Mouse (Mus musculus) splenic B cell, adult 2 months (primary cell): ENCODE results near the gene Myo3b.

ENCODE experiments used
- DNase-seq: peaks from one replicate; pipeline ENCODE4 v3.0.0-alpha.2; 2011; ENCODE audit warnings: low read depth, low spot score
- H3K27me3 ChIP-seq: 2 replicates; pipeline ENCODE4 v1.6.1; 2012; ENCODE audit warnings: mild to moderate bottlenecking, low read length, moderate library complexity, mixed read lengths; ENCODE audit not compliant: control insufficient read depth, poor library complexity, insufficient read depth, severe bottlenecking
- H3K36me3 ChIP-seq: 2 replicates; pipeline ENCODE4 v1.6.1; 2012; ENCODE audit warnings: mild to moderate bottlenecking, low read length, moderate library complexity, mixed read lengths; ENCODE audit not compliant: control insufficient read depth, poor library complexity, insufficient read depth, severe bottlenecking

Gene Myo3b

GRCm38 (mm10) chr2:70177709-70178030 is 138.7 kb downstream of the Myo3b start:
- DNase-seq = no peak
- no peaks in the 10 kb centered on the region for H3K36me3 ChIP-seq
- no peaks in the 10 kb centered on the region for H3K27me3 ChIP-seq

DNA sequence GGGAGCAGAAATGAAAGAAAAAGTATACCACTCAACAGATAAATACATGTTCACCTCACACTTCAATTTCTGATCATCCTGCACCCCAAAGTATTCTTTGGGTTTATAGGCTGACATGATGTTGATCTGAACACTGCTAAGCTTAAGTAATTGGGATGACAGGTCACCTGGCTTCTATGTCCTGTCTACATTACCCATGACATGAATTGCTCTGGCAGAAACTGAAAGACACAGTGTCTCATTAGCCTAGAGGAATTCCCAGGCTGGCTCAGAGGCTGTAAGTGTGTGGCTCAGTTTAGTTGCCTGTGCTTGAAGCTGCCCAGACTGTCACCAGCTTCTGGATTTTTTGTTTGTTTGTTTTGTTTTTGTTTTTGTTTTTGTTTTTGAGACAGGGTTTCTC is 139.3 kb downstream of the Myo3b start:
- no peaks in the 10 kb centered on the region for H3K36me3 ChIP-seq
- H3K27me3 ChIP-seq = no peaks in the 10 kb centered on the region
- DNase-seq = no peak

DNA sequence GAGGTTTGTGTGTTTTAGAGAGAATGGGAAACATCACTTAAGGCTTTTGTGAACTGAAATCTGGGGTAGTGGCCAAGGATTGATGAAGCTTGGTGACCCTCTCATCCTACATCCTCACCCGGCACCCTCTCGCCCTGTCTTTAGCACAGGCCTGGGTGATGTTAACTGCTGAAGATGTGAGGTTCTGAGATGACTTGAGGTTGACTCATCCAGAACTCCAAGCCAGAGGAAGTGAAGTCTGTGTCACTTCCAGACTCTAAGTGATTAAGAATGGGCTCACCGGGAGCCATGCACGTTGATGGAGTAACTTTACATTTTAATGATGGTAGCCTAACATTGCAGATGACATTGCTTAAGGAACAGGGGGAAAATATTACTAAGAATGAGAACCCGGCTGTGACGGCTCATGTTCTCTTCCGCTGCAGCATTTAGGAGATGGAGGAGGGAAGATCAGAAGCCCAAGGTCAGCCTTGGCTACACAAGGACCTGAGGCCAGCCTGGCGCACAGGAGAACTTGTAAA is 143.3 kb downstream of the Myo3b start:
- H3K36me3 ChIP-seq = no peaks in the 10 kb centered on the region
- no peaks in the 10 kb centered on the region for H3K27me3 ChIP-seq
- no peak for DNase-seq

GRCm38 (mm10) chr2:70187040-70187439 is 148.1 kb downstream of the Myo3b start:
- DNase-seq = no peak

GRCm38 (mm10) chr2:70195418-70196248 is 156.7 kb downstream of the Myo3b start:
- no peak for DNase-seq
- Histone ChIP-seq H3K27me3 (no peaks in the 10 kb centered on the region), H3K36me3 (no peaks in the 10 kb centered on the region)

More at GRCm38 (mm10) chr2:70187040-70187439, 148.1 kb downstream of the Myo3b start:
- H3K36me3 ChIP-seq = no peaks in the 10 kb centered on the region
- no peaks in the 10 kb centered on the region for H3K27me3 ChIP-seq

GRCm38 (mm10) chr2:70201796-70202555 is 163.1 kb downstream of the Myo3b start:
- DNase-seq = no peak

DNA sequence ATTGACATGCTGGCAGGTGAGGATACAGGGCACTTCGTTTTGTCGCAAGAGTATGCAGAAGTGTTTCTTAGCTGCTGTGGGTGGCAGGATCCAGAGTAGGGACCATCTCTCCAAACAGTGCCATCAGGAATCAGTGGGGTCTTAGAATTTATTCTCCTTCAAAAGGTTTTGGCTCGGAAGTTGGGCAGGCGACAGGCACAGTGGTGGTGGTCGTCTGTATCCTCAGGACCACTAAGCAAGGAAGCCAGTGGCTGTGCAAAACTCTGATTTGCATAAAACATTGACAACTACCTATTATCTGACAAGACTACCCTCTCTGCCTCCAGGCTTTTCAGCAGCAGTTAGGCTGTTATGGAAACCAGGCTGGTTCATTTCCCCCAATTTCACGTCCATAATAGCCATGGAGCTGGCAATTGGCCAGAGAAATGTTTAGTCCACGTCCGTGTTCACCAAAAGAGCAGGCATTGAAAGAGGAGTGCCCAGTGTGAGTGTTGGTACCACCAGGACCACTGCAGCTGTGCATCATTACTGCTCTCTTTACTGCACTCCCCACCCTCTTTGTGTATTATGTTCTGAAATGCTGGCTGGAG is 163.7 kb downstream of the Myo3b start:
- H3K36me3 ChIP-seq = no peaks in the 10 kb centered on the region
- H3K27me3 ChIP-seq = no peaks in the 10 kb centered on the region
- no peak for DNase-seq

More at GRCm38 (mm10) chr2:70201796-70202555, 163.1 kb downstream of the Myo3b start:
- H3K27me3 ChIP-seq = no peaks in the 10 kb centered on the region
- H3K36me3 ChIP-seq = no peaks in the 10 kb centered on the region

- no peaks in the 10 kb centered on the region for H3K27me3 ChIP-seq
- no peak for DNase-seq
- H3K36me3 ChIP-seq = no peaks in the 10 kb centered on the region
Measured at GRCm38 (mm10) chr2:70208411-70208810, 169.5 kb downstream of the Myo3b start.

- Histone ChIP-seq H3K36me3 (no peaks in the 10 kb centered on the region), H3K27me3 (no peaks in the 10 kb centered on the region)
- no peak for DNase-seq
Measured at GRCm38 (mm10) chr2:70209790-70210189, 170.9 kb downstream of the Myo3b start.

DNA sequence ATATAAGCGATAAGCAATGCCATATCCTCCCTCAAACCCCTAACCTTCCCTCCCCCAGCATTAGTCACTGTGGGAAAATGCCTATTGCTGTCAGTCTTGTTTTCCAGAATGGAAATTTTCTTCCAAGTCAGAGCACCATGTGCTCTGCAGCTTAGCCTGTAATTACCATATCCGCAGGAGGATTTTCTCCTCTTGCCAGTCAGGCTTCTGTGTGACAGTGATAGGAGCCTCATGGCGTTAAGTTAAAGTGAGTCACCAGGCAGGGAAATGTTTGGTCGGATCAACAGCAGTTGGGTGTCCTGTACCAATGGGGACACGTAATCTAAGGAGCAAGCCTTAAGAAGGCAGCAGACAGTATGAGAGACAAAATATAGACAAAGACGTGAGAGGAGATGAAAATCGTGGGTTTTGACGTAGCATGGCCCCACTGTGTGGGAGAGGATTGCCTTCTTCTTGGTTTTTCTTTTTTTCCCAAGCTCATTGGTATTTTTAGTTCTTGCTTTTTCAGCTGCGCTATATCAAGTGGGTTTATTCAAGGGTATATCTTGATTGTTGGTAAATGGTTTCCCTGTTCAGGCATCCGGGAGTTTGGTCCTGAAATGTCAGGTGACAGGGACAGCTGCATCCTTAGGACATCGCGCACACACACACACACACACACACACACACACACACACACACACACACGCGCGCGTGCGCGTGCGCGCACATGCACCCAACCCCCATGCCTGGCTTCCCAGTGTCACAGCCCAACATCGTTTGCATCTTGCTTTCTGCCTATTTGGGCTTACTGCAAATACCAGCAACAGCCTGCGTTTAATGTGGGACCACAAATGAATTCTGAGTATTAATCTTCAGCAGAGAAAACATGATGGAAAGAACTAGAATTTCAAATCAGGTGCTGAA is 171.8 kb downstream of the Myo3b start:
- no peaks in the 10 kb centered on the region for H3K36me3 ChIP-seq
- no peak for DNase-seq
- H3K27me3 ChIP-seq = no peaks in the 10 kb centered on the region

DNA sequence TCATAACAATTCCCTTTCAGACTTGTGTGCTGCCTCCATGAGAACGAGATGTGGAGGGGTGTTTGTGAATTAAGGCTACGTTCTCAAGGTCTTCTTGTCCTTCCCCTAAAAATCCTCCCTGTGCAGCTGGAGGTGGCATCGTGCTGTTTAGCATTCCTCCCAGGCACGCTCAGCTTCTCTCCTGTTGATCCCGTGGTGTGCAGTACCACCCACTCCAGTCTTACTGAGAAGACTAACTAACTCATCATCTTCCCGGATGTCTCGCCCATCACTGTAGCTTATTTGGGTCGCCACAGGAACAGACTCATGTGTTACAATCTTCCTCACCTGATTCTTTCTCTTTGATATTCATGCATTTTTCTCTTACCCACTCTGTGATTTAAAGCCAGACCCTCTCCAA is 175.5 kb downstream of the Myo3b start:
- no peak for DNase-seq
- H3K27me3 ChIP-seq = no peaks in the 10 kb centered on the region
- no peaks in the 10 kb centered on the region for H3K36me3 ChIP-seq

- no peaks in the 10 kb centered on the region for H3K27me3 ChIP-seq
- DNase-seq = no peak
- H3K36me3 ChIP-seq = no peaks in the 10 kb centered on the region
Measured at GRCm38 (mm10) chr2:70217800-70218199, 178.9 kb downstream of the Myo3b start.

- Histone ChIP-seq H3K36me3 (no peaks in the 10 kb centered on the region), H3K27me3 (no peaks in the 10 kb centered on the region)
- DNase-seq = no peak
Measured at GRCm38 (mm10) chr2:70218469-70218868, 179.5 kb downstream of the Myo3b start.

DNA sequence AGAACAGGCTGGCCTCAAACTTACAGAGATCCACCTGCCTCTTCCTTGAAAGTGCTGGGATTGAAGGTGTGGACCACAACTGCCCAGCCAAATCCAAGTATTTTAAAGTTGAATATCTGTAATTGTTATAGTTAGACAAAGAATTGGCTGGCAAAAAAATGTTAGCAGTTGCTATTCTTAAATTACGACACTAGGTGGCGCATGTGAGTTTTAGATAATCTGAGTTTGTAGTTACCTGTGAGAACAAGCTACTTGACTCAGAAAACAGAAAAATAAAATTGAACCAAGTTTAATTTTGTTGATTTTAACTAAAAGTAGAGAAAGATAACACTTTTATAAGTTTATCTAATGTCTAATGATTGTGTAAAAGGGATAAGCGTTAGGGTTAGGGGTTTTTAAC is 187.8 kb downstream of the Myo3b start:
- peak; percentile 67 for DNase-seq
- no peaks in the 10 kb centered on the region for H3K36me3 ChIP-seq
- no peaks in the 10 kb centered on the region for H3K27me3 ChIP-seq
